Mouse (Mus musculus) bone marrow macrophage, adult 2 months (primary cell): ENCODE results near the gene Rela. TPM values are rescaled to one million over a fixed set of nuclear protein-coding genes. Genes with fewer than 3 reads are reported as not detected.

Experiments used
- H3K27ac ChIP-seq: 2 replicates; pipeline ENCODE4 v1.5.1; 2012; ENCODE audit warnings: low read depth, low read length; ENCODE audit not compliant: insufficient read depth
- H3K4me1 ChIP-seq: 2 replicates; pipeline ENCODE4 v1.6.1; 2012; ENCODE audit warnings: low read length; ENCODE audit not compliant: control insufficient read depth, insufficient read depth
- H3K4me3 ChIP-seq: 2 replicates; pipeline ENCODE4 v1.5.1; 2012; ENCODE audit warnings: mild to moderate bottlenecking, low read length, moderate library complexity; ENCODE audit not compliant: insufficient read depth
- CTCF ChIP-seq: IDR thresholded peaks from 2 replicates; pipeline ENCODE4 v1.5.1; 2012; ENCODE audit warnings: low read depth, mild to moderate bottlenecking, low read length, moderate library complexity
- POLR2A ChIP-seq: IDR thresholded peaks from 2 replicates; pipeline ENCODE4 v1.6.1; 2012; ENCODE audit warnings: mild to moderate bottlenecking, low read depth, low read length, borderline replicate concordance
- polyA plus RNA-seq: library from polyadenylated mRNA; stranded (reverse); fragments of >200 nt; gene quantifications from 2 replicates; pipeline ENCODE4 v1.2.4, GENCODE M21; 2012; ENCODE audit not compliant: missing spikeins, insufficient read depth, insufficient read length

Gene Rela
- polyA plus RNA-seq, 1 experiment: 93.4 TPM

DNA sequence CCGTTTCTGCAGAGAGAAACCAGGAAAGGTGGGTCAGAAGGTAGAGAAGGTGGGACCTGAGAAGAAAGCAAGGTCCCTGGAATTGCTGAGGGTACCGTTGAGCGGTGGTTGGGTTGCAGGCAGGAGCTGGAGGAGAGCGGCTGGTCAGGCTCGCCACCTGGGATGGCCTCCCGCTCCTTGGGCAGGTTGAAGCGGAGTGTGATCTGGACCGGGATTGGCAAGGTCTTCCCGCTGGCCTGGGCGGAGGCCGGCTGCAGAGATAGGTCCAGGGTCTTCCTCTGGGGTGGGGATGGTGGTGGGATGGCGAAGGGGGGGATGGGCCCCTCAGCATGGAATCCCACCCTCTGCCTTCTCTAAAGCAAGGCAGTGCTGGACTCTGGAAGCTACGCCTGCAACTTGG, 28.6 kb upstream of the Rela start:
- TF ChIP-seq POLR2A: no peak
- no peak for TF ChIP-seq CTCF
- no peak overlapping the region for H3K27ac ChIP-seq
- peaks cover 28% of the 10 kb centered on the region for H3K4me1 ChIP-seq
- peak overlapping the region; percentile 71 for H3K4me3 ChIP-seq

DNA sequence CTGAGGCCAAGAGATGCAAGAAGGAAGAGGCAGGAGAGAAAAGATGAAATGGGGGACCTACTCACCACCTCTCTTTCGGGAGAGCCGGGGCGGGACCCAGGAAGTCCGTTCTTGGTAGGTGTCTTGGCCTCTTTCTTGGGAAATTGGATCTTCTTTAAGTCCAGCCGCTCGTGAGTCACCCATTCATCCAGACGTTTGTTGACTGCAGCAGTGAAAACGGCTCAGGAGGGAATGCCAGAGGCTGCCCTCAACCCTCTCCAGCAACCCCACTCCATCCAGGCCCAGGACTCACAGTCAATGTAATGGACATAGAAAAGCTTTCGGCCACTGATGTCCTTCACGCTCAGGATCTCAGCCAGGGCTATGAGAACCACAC, 28.1 kb upstream of the Rela start:
- 0 out of 2 replicates have a peak overlapping the region, but pooled peaks have one; percentile 2 for H3K27ac ChIP-seq
- peaks cover 24% of the 10 kb centered on the region for H3K4me1 ChIP-seq
- peak overlapping the region; percentile 71 for H3K4me3 ChIP-seq
- TF ChIP-seq CTCF (no peak), POLR2A (no peak)

DNA sequence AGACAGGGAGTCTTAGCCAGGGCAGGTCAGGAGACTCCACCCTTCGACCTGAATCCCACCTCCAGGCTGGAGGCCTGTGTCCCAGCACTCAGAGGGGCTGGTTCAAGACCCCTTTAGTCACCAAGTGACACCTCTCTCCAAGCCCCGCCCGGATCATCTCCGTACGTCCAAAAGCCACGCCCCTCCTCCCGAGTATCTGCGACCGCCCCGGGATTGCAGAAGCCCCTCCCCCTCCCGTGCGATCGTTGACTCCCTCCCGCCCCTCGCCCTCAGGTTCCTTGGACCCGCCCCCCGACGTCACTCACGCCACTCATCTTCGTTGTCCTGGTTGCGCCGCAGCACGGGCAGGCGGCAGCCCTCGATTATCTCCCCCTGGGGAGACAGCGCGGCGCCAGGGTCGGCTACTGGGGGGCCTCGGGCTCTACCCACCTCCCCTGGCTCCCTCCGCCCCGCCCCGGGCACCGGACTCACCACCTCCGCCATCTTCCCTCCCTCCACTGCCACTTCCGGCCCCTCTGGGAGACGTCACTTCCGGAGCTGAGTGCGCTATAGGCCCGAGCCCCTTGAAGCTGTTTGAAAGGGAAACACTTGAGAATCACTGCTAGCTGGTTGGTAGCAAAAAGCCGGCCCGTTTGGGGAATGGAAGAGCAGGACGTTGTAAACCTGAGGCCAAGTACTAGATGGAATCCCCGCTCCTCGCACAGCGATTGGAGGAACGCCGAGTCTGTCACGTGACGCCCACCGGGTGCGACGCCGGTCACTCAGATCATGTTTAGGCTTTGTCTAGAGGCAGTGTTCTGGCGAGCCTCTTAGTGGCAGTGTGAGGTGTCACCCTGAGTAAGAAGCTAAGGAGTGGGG, 27.5 kb upstream of the Rela start, which contains the start of gene Kat5:
Gene Kat5 (minus strand): TSS at position 691 of the 858 bp plus-strand sequence.
- Histone ChIP-seq H3K4me3 (peak within 1 kb of the TSS; percentile 71), H3K4me1 (peaks cover 22% of the 10 kb centered on the region), H3K27ac (peak within 1 kb of the TSS; percentile 93)
- TF ChIP-seq CTCF (no peak), POLR2A (no peak)

DNA sequence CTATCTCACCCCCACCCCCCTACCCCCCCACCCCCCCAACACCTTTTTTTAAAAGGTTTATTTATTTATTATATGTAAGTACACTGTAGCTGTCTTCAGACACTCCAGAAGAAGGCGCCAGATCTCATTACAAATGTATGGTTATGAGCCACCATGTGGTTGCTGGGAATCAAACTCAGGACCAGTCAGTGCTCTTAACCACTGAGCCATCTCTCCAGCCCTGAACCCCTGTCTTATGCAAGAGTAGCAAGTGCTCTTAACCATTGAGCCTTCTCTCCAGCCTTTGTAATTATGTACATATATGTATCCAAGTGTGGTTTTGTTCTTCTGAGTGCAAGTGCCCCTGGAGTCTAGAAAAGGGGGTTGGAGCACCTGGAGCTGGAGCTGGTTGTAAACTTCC, 25.3 kb upstream of the Rela start:
- peaks cover 22% of the 10 kb centered on the region for H3K4me1 ChIP-seq
- no peak for TF ChIP-seq POLR2A
- no peak for TF ChIP-seq CTCF

DNA sequence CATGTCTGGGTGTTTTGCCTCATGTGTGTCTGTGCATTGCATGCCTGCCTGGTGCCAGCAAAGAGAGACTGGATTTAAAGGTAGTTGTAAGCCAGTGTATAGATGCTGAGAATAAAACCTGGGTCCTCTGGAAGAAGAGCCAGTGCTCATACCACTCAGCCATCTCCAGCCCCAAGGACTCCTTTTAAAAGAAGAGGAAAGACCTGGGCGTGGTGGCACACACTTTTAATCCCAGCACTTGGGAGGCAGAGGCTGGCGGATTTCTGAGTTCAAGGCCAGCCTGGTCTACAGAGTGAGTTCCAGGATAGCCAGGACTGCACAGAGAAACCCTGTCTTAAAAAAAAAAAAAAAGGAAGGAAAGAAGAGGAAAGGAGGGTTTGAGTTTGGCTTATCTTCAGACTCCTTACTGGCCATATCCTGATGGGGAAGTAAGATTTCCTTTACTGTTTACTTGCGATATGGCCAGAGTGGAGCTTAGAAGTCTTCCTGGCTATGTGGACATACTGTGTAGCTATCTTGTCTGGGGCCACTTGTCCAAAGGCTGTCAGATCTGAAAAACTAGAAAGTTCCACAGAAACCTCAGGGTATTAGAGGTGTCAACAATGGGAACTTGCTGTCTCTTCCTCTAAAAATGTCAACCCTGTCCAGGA, 24.4 kb upstream of the Rela start:
- H3K4me3 ChIP-seq: no peak overlapping the region
- no peak for TF ChIP-seq POLR2A
- no peak for TF ChIP-seq CTCF
- peaks cover 22% of the 10 kb centered on the region for H3K4me1 ChIP-seq
- H3K27ac ChIP-seq: peak overlapping the region; percentile 25

More for the DNA sequence above, 25.3 kb upstream of the Rela start:
- Histone ChIP-seq H3K4me3 (no peak overlapping the region), H3K27ac (no peak overlapping the region)

DNA sequence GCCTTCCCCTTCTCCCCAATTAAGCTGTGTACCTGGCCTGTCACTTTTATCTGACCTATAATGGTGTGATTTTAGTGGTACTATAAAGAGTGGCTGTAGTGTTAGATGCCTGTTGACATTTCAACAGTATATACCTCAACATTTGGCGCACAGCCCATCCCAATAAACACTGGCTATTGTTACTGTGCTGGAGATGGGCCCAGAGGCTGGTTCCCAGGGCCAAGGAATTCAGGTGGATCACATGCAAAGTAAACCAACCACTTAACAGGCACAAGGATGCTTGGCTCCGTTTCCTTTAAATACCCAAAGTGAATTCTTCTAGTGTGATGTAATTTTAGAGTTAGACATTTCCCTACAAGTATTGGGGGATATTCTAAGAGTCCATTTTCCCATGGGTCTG, 22.3 kb upstream of the Rela start:
- Histone ChIP-seq H3K27ac (no peak overlapping the region), H3K4me3 (no peak overlapping the region), H3K4me1 (peaks cover 18% of the 10 kb centered on the region)
- TF ChIP-seq POLR2A (no peak), CTCF (no peak)

DNA sequence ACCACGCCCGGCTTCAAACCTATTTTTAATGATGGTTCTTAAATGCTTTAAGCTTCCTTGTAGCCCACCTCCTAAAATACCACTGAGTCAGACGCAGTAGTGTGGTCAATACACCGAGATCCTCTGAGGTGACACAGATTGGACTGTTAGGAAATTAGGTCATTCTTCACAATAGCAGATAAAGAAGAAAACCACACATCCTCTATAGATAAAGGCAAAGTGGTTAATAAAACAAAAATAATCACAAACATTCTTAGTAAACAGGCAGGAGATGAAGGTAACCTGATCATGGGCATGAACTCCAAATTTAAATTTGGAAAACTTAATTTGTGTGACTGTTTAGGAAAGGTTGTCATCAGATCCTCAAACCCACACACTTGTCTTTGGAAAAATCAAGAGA, 17.3 kb upstream of the Rela start:
- Histone ChIP-seq H3K4me3 (no peak overlapping the region), H3K27ac (no peak overlapping the region), H3K4me1 (peaks cover 9% of the 10 kb centered on the region)
- TF ChIP-seq CTCF (no peak), POLR2A (no peak)

DNA sequence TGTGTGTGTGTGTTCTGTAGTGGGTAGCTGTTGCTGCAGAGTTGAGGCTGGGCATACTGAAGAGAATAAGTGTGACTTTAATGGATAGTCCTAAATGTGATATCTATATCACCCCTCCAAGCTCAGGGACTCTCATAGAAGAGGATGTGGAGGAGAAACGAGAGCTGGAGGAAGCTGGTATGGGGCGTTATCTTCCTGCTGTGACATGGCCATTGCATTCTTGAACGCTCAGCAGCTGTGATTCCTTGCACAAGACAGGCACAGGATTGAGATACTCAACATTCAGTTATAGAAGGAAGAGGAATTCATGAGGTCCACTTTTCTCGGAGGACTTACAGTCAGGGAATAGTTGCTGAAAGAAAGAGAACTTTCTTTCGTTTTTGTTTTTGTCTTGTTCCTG, 15.4 kb upstream of the Rela start:
- TF ChIP-seq CTCF (no peak), POLR2A (no peak)
- H3K27ac ChIP-seq: peak overlapping the region; percentile 30; the same call in 1 of the 2 replicates
- H3K4me3 ChIP-seq: no peak overlapping the region
- peaks cover 15% of the 10 kb centered on the region for H3K4me1 ChIP-seq

DNA sequence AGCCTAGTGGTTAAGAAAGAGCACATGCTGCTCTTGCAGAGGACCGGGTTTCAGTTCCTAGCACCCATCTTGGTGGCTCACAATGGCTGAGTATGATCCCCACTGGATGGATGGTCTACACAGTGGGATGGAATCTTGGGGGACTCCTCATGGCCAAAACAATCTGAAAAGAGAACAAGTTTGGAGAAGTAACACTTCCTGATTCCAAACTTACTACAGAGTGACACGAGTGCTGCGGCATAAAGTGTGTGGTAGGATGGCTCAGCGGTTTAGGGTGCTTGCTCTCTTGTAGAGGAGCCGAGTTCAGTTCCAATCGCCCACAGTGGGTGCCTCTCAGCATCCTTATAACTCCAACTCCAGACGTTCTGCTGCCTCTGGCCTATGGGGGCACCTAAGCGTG, 12.0 kb upstream of the Rela start:
- H3K27ac ChIP-seq: no peak overlapping the region
- H3K4me1 ChIP-seq: peaks cover 15% of the 10 kb centered on the region
- no peak overlapping the region for H3K4me3 ChIP-seq
- TF ChIP-seq CTCF: no peak
- TF ChIP-seq POLR2A: no peak

DNA sequence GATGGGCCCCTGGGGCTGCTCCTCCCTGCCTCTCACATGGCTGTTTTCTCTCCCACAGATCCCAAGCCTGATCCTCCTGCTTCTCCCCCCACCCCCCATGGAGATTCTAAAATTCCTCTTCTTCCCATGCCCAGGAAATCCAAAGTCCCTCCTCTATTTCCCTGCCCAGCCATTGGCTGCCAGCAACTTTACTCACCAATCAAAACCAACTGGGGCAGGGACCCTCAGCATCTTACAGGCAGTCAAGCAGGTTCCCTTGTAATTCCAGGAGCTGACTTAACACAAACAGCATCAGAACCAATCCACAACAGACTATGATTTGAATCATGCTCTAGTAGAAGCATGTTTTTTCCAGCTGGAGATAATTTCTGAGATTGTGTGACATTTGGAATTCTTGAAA, 7.4 kb upstream of the Rela start:
- no peak overlapping the region for H3K27ac ChIP-seq
- no peak overlapping the region for H3K4me3 ChIP-seq
- TF ChIP-seq POLR2A (no peak), CTCF (no peak)
- H3K4me1 ChIP-seq: peaks cover 6% of the 10 kb centered on the region
